In the genomic region with DNA sequence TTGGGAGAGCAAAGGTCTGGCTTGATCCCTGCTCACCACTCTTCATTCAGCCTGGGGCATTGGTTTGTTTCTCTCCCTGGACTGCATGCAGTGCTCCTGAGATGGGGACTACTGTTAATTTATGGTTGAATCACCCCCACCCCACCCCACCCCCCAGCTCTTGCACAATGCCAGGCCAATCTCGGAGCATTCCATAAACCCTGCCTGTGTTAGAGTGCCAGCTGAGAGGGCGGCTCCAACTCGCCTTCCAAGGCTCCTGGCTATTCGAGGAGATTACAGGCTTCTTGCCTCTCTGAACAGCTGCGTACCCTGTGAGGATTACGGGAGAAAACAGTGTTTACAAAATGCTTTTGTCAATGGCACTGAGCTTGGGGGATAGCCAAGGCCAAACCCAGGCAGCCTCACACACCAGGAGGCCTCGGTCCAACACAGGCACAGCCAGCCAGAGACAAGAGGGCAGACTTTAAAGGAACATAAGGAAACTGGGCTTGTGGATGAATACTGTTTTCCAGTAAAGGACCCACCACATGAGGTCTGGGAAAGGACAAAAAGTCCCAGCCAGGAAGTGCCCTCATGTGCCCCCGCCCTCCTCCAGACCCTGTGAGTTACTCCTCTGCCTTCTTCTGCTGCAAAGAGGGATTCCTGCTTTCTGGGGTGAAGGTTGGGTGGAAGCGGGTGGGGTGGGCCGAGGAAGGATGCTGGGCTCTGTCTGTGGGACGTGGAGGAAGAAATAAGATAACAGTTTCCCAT, we compare ENCODE assay signal across 8 mouse cellular contexts. TPM values are rescaled to one million over a fixed set of nuclear protein-coding genes. Genes with fewer than 3 reads are reported as not detected.
DNase-seq lines count a peak whose midpoint lies in the region; ATAC-seq and TF ChIP-seq lines count a peak whose summit lies in the region.

No protein-coding gene starts in this region.

- no peaks in the 10 kb centered on the region for H3K36me3 ChIP-seq in lung, embryonic 14.5 days (ENCODE audit: insufficient read depth)
- H3K36me3 ChIP-seq in thymus, adult 2 months (ENCODE audit: control insufficient read depth, insufficient read depth, low read length), result no peaks in the 10 kb centered on the region

- WGBS in lung, embryonic 14.5 days, result 29% methylated on average over 11 of the region's 11 CpGs
- 86% methylated on average over 11 of the region's 11 CpGs for WGBS in thymus, adult 2 months

- no peak for ATAC-seq in lung, embryonic 14.5 days (ENCODE audit: insufficient read depth)
- no peak for ATAC-seq in erythroid progenitor cell, adult 5-6 weeks (replicated peaks; ENCODE audit: low FRiP score, poor library complexity, severe bottlenecking)

- TF ChIP-seq POLR2A in thymus, adult 2 months (IDR thresholded peaks at IDR 0.05; ENCODE audit: control insufficient read depth, extremely low read depth, insufficient read depth, low read length, poor library complexity), result no peak

- H3K27me3 ChIP-seq in lung, embryonic 14.5 days (ENCODE audit: insufficient read depth, low read length), result no peaks in the 10 kb centered on the region
- H3K27me3 ChIP-seq in thymus, adult 2 months (ENCODE audit: control insufficient read depth, insufficient read depth, low read length), result no peaks in the 10 kb centered on the region

- no peak overlapping the region for H3K4me2 ChIP-seq in lung, embryonic 14.5 days

- H3K4me3 ChIP-seq in lung, embryonic 14.5 days (ENCODE audit: low read depth, low read length), result no peak overlapping the region
- H3K4me3 ChIP-seq in thymus, adult 2 months (ENCODE audit: control insufficient read depth, insufficient read depth, low read length), result no peak overlapping the region

- peak overlapping the region; percentile 7; the same call in 1 of the 2 replicates for H3K27ac ChIP-seq in lung, embryonic 14.5 days (ENCODE audit: low read depth)
- no peak overlapping the region for H3K27ac ChIP-seq in thymus, adult 2 months (ENCODE audit: control insufficient read depth, insufficient read depth, low read length)

- H3K9me3 ChIP-seq in lung, embryonic 14.5 days (ENCODE audit: low read depth, low read length), result no peaks in the 10 kb centered on the region

- DNase-seq in embryo, embryonic 10 days (ENCODE audit: low spot score), result peak; percentile 28
- no peak for DNase-seq in embryo, embryonic 9.5 days (ENCODE audit: extremely low spot score)
- peak; percentile 49 for DNase-seq in urinary bladder, postnatal 14 days (ENCODE audit: low spot score)
- DNase-seq in urinary bladder, postnatal 10 days (ENCODE audit: low spot score), result no peak
- peak; percentile 43 for DNase-seq in lung, embryonic 14.5 days
- DNase-seq in thymus, adult 2 months, result no peak
- DNase-seq in gastrocnemius, postnatal 25 days, result no peak

- no peak for TF ChIP-seq CTCF in lung, embryonic 14.5 days (IDR thresholded peaks at IDR 0.05; ENCODE audit: low read depth)
- no peak for TF ChIP-seq CTCF in thymus, adult 2 months (IDR thresholded peaks at IDR 0.05; ENCODE audit: borderline replicate concordance, control insufficient read depth, extremely low read depth, insufficient read depth, low read length, poor library complexity)

- no peak overlapping the region for H3K9ac ChIP-seq in lung, embryonic 14.5 days

- peaks cover 5% of the 10 kb centered on the region; the same call in 1 of the 2 replicates for H3K4me1 ChIP-seq in lung, embryonic 14.5 days (ENCODE audit: insufficient read depth)
- H3K4me1 ChIP-seq in thymus, adult 2 months (replicated peaks; ENCODE audit: control insufficient read depth, insufficient read depth, low read length), result peaks cover 7% of the 10 kb centered on the region

RNA-seq across cellular contexts. Expression of a gene that starts 10.8 kb away (rescaled TPM):
- 6.6 and 7.7 TPM in 2 replicates for polyA plus RNA-seq in lung, embryonic 14.5 days (2014; fragmentation: Nextera tagmentation; extraction: Ambion mirVana)
- 8.4 and 10.6 TPM in 2 replicates for polyA plus RNA-seq in thymus, adult 2 months (2012; rRNA removed)
- total RNA-seq in gastrocnemius, postnatal 25 days (2021), result 10 to 100 TPM in 1 of 2 experiments, 1 to 10 TPM in 1; 9.2 to 13.4 TPM
- not detected in 2 replicates for total RNA-seq in erythroid progenitor cell, adult 5-6 weeks (2015; ENCODE audit: low replicate concordance)
- not detected in 2 replicates for total RNA-seq in erythroid progenitor cell, adult 5-6 weeks (2017; ENCODE audit: low replicate concordance)

RNA-seq across cellular contexts. Expression of a gene that starts 20.0 kb away (rescaled TPM):
- polyA plus RNA-seq in lung, embryonic 14.5 days (2014; fragmentation: Nextera tagmentation; extraction: Ambion mirVana), result 27.7 and 31.4 TPM in 2 replicates
- 100 and 105 TPM in 2 replicates for polyA plus RNA-seq in thymus, adult 2 months (2012; rRNA removed)
- total RNA-seq in gastrocnemius, postnatal 25 days (2021), result 1 to 10 TPM; 9.3 to 9.9 TPM
- total RNA-seq in erythroid progenitor cell, adult 5-6 weeks (2015; ENCODE audit: low replicate concordance), result 5.4 and 8.0 TPM in 2 replicates
- total RNA-seq in erythroid progenitor cell, adult 5-6 weeks (2017; ENCODE audit: low replicate concordance), result 6.9 and 11.3 TPM in 2 replicates

RNA-seq across cellular contexts. Expression of a gene that starts 36.9 kb away (rescaled TPM):
- polyA plus RNA-seq in lung, embryonic 14.5 days (2014; fragmentation: Nextera tagmentation; extraction: Ambion mirVana), result 2.9 and 3.8 TPM in 2 replicates
- polyA plus RNA-seq in thymus, adult 2 months (2012; rRNA removed), result 450 and 565 TPM in 2 replicates
- 10 to 100 TPM; 11.0 to 14.7 TPM for total RNA-seq in gastrocnemius, postnatal 25 days (2021)
- 31.9 and 57.7 TPM in 2 replicates for total RNA-seq in erythroid progenitor cell, adult 5-6 weeks (2015; ENCODE audit: low replicate concordance)
- total RNA-seq in erythroid progenitor cell, adult 5-6 weeks (2017; ENCODE audit: low replicate concordance), result 21.6 and 56.7 TPM in 2 replicates

RNA-seq across cellular contexts. Expression of a gene that starts 37.8 kb away (rescaled TPM):
- polyA plus RNA-seq in lung, embryonic 14.5 days (2014; fragmentation: Nextera tagmentation; extraction: Ambion mirVana), result 7.0 and 10.5 TPM in 2 replicates
- polyA plus RNA-seq in thymus, adult 2 months (2012; rRNA removed), result 56.5 and 58.1 TPM in 2 replicates
- 1 to 10 TPM; 5.4 to 9.5 TPM for total RNA-seq in gastrocnemius, postnatal 25 days (2021)
- total RNA-seq in erythroid progenitor cell, adult 5-6 weeks (2015; ENCODE audit: low replicate concordance), result not detected in 2 replicates
- 9.4 TPM in 1 of 2 replicates, not detected in the other for total RNA-seq in erythroid progenitor cell, adult 5-6 weeks (2017; ENCODE audit: low replicate concordance)

Comparison
In these comparisons a context has a peak if more than half of its experiments do, and no peak if none do; other contexts are left out.
1. DNase-seq: peak in embryo, embryonic 10 days (single experiment), urinary bladder, postnatal 14 days (single experiment) and lung, embryonic 14.5 days (single experiment); none in embryo, embryonic 9.5 days (single experiment), urinary bladder, postnatal 10 days (single experiment), thymus, adult 2 months (single experiment) and gastrocnemius, postnatal 25 days (single experiment).
2. RNA of a gene that starts 10.8 kb away (total RNA-seq): 9.2 to 13.4 TPM in gastrocnemius, postnatal 25 days; not detected in erythroid progenitor cell, adult 5-6 weeks; every median in the first group is over 10 times any median in the second.